ENCODE assay signal across 10 mouse cellular contexts in the genomic region with DNA sequence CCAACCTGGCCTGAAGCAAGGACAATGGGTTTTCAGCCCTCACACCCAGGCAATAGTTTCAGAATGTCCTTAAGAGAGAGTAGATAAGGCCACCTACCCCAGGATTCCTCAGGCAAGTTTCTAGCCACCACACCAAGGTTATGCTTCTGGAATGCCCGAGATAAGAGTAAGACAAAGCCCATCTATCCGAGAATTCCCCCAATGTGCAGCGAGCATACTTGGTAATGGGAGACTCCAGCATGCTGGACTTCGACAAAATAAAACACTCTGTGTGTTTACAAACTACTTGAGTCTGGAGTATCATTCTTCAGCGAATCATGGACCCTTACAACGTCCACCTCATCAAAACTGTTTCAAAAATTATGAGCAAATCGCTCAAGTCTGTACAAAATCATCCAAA. TPM values are rescaled to one million over a fixed set of nuclear protein-coding genes. Genes with fewer than 3 reads are reported as not detected.
DNase-seq lines count a peak whose midpoint lies in the region; ATAC-seq lines count a peak whose summit lies in the region.
"Had no signal": no experiment of that assay in that cellular context is flagged by ENCODE, and none has a peak within 500 bp of the region (broad histone marks: within the 10 kb centered on the region; RNA-seq: fewer than 3 reads in every experiment).

No protein-coding gene starts in this region.

- H3K27ac ChIP-seq in midbrain, embryonic 10.5 days (replicated peaks): no peak overlapping the region
- no peak overlapping the region for H3K27ac ChIP-seq in midbrain, embryonic 13.5 days
- no peak overlapping the region for H3K27ac ChIP-seq in limb, embryonic 12.5 days
- peak overlapping the region; percentile 90 for H3K27ac ChIP-seq in stomach, embryonic 16.5 days (ENCODE audit: low read length)

- H3K4me1 ChIP-seq in midbrain, embryonic 10.5 days: peaks cover 23% of the 10 kb centered on the region
- peaks cover 17% of the 10 kb centered on the region for H3K4me1 ChIP-seq in midbrain, embryonic 13.5 days (replicated peaks)
- H3K4me1 ChIP-seq in limb, embryonic 12.5 days (replicated peaks): 0 out of 2 replicates have a peak, but pooled peaks cover 2% of the 10 kb centered on the region
- peaks cover 8% of the 10 kb centered on the region for H3K4me1 ChIP-seq in stomach, embryonic 16.5 days (ENCODE audit: control insufficient read depth, insufficient read depth, low read length)

- H3K4me3 ChIP-seq in midbrain, embryonic 10.5 days: peak overlapping the region; percentile 66
- no peak overlapping the region; the same call in 1 of the 2 replicates for H3K4me3 ChIP-seq in midbrain, embryonic 13.5 days (replicated peaks)
- H3K4me3 ChIP-seq in limb, embryonic 12.5 days (replicated peaks): peak overlapping the region; percentile 58
- peak overlapping the region; percentile 68 for H3K4me3 ChIP-seq in stomach, embryonic 16.5 days (replicated peaks; ENCODE audit: low read length)

- peaks cover 17% of the 10 kb centered on the region for H3K36me3 ChIP-seq in midbrain, embryonic 10.5 days
- H3K36me3 ChIP-seq in midbrain, embryonic 13.5 days: 0 out of 2 replicates have a peak, but pooled peaks cover 5% of the 10 kb centered on the region
- H3K36me3 ChIP-seq in limb, embryonic 12.5 days: peaks cover 12% of the 10 kb centered on the region
- no peaks in the 10 kb centered on the region for H3K36me3 ChIP-seq in stomach, embryonic 16.5 days (ENCODE audit: control insufficient read depth, insufficient read depth, low read length)

- no peaks in the 10 kb centered on the region for H3K27me3 ChIP-seq in midbrain, embryonic 10.5 days (ENCODE audit: low read depth, poor library complexity, severe bottlenecking)
- no peaks in the 10 kb centered on the region for H3K27me3 ChIP-seq in midbrain, embryonic 13.5 days
- H3K27me3 ChIP-seq in limb, embryonic 12.5 days: no peaks in the 10 kb centered on the region
- no peaks in the 10 kb centered on the region for H3K27me3 ChIP-seq in stomach, embryonic 16.5 days (ENCODE audit: control insufficient read depth, insufficient read depth, low read length)

- ATAC-seq in midbrain, embryonic 13.5 days: no peak
- ATAC-seq in limb, embryonic 12.5 days (ENCODE audit: insufficient number of reproducible peaks, insufficient read depth, low FRiP score, low TSS enrichment, low read depth): no peak
- no peak for ATAC-seq in stomach, embryonic 16.5 days (ENCODE audit: insufficient read depth, low FRiP score)

- peak; percentile 15 for DNase-seq in cerebellum, adult 9-11 months
- DNase-seq in cerebellum, adult 18-20 months: no peak
- DNase-seq in midbrain, embryonic 10.5 days (ENCODE audit: low spot score): no peak
- no peak for DNase-seq in urinary bladder, postnatal 36 days (ENCODE audit: low spot score in 2 of 2)
- DNase-seq in spleen, adult 18-20 months: no peak
- DNase-seq: adrenal gland, postnatal 36 days; lung, postnatal 4 days had no signal

- H3K9ac ChIP-seq in midbrain, embryonic 13.5 days (replicated peaks): no peak overlapping the region
- H3K9ac ChIP-seq in limb, embryonic 12.5 days (replicated peaks): no peak overlapping the region
- H3K9ac ChIP-seq in stomach, embryonic 16.5 days (ENCODE audit: low read length): peak overlapping the region; percentile 16; the same call in 1 of the 2 replicates

- 75% methylated on average over 7 of the region's 7 CpGs for WGBS in midbrain, embryonic 10.5 days
- WGBS in midbrain, embryonic 13.5 days: 72% methylated on average over 7 of the region's 7 CpGs
- 72% methylated on average over 7 of the region's 7 CpGs for WGBS in limb, embryonic 12.5 days
- 42% methylated on average over 7 of the region's 7 CpGs for WGBS in stomach, embryonic 16.5 days

- no peak overlapping the region for H3K4me2 ChIP-seq in midbrain, embryonic 13.5 days (replicated peaks)
- H3K4me2 ChIP-seq in limb, embryonic 12.5 days: peak overlapping the region; percentile 66; the same call in 1 of the 2 replicates
- H3K4me2 ChIP-seq in stomach, embryonic 16.5 days (ENCODE audit: low read depth, low read length): peak overlapping the region; percentile 81

- H3K9me3 ChIP-seq in midbrain, embryonic 10.5 days (replicated peaks): no peaks in the 10 kb centered on the region
- H3K9me3 ChIP-seq in midbrain, embryonic 13.5 days: no peaks in the 10 kb centered on the region
- H3K9me3 ChIP-seq in limb, embryonic 12.5 days: no peaks in the 10 kb centered on the region
- no peaks in the 10 kb centered on the region for H3K9me3 ChIP-seq in stomach, embryonic 16.5 days (replicated peaks; ENCODE audit: control insufficient read depth, low read length)

RNA-seq across cellular contexts. Expression of a gene that starts 0.9 kb away (rescaled TPM):
- polyA plus RNA-seq in midbrain, embryonic 10.5 days (2016; fragmentation: Nextera tagmentation; extraction: Ambion mirVana): 82.5 and 82.7 TPM in 2 replicates
- 81.8 and 91.8 TPM in 2 replicates for polyA plus RNA-seq in midbrain, embryonic 13.5 days (2015; fragmentation: Nextera tagmentation; extraction: Ambion mirVana)
- polyA plus RNA-seq in limb, embryonic 12.5 days (2016; fragmentation: Nextera tagmentation; extraction: Ambion mirVana): 83.1 and 86.0 TPM in 2 replicates
- polyA plus RNA-seq in stomach, embryonic 16.5 days (2015; fragmentation: Nextera tagmentation; extraction: Ambion mirVana): 218 and 220 TPM in 2 replicates

RNA-seq across cellular contexts. Expression of a gene that starts 4.0 kb away (rescaled TPM):
- not detected in 2 replicates for polyA plus RNA-seq in midbrain, embryonic 10.5 days (2016; fragmentation: Nextera tagmentation; extraction: Ambion mirVana)
- polyA plus RNA-seq in midbrain, embryonic 13.5 days (2015; fragmentation: Nextera tagmentation; extraction: Ambion mirVana): not detected in 2 replicates
- polyA plus RNA-seq in limb, embryonic 12.5 days (2016; fragmentation: Nextera tagmentation; extraction: Ambion mirVana): not detected in 2 replicates
- polyA plus RNA-seq in stomach, embryonic 16.5 days (2015; fragmentation: Nextera tagmentation; extraction: Ambion mirVana): not detected in 2 replicates

RNA-seq across cellular contexts. Expression of a gene that starts 28.3 kb away (rescaled TPM):
- polyA plus RNA-seq in midbrain, embryonic 10.5 days (2016; fragmentation: Nextera tagmentation; extraction: Ambion mirVana): not detected in 2 replicates
- 0.98 TPM in 1 of 2 replicates, not detected in the other for polyA plus RNA-seq in midbrain, embryonic 13.5 days (2015; fragmentation: Nextera tagmentation; extraction: Ambion mirVana)
- not detected in 2 replicates for polyA plus RNA-seq in limb, embryonic 12.5 days (2016; fragmentation: Nextera tagmentation; extraction: Ambion mirVana)
- 140 and 148 TPM in 2 replicates for polyA plus RNA-seq in stomach, embryonic 16.5 days (2015; fragmentation: Nextera tagmentation; extraction: Ambion mirVana)

Comparison
In these comparisons a context has a peak if more than half of its experiments do, and no peak if none do; other contexts are left out.
1. RNA of a gene that starts 28.3 kb away (polyA plus RNA-seq): 140 to 148 TPM in stomach, embryonic 16.5 days; 0.98 TPM in midbrain, embryonic 13.5 days, not detected in midbrain, embryonic 10.5 days and not detected in limb, embryonic 12.5 days; every median in the first group is over 10 times any median in the second.